ENCODE assay signal across 8 mouse cellular contexts in the genomic region with DNA sequence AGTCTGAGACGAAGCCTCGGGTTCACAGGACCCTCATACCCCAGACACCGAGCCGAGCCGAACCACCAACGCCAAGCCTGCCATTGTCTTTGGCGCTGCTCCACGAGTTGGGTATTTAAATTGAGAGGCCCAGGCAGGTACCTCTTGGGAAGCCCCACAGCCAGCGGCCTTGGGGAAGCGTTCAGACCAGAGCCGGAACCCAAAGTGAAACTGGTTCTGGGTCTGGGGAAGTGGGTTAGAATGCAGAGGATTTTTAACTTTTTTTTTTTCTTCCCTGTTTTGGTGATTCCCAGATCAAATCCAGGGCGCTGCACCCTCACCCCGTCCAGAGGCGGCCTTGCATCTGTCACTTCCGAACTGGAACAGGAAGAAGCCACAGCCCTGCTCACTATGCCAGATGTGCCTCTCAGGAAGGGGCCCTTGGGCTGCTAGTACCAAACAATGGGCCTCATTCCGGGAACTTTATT. TPM values are rescaled to one million over a fixed set of nuclear protein-coding genes. Genes with fewer than 3 reads are reported as not detected.
A peak's percentile ranks its signal among the peaks of the same experiment; 100 is the strongest.
DNase-seq lines count a peak whose midpoint lies in the region; ATAC-seq and TF ChIP-seq lines count a peak whose summit lies in the region.

No protein-coding gene starts in this region.

- no peak for TF ChIP-seq CTCF in spleen, adult 2 months (IDR thresholded peaks at IDR 0.05; ENCODE audit: extremely low read depth, insufficient read depth, insufficient read length, insufficient replicate concordance)

- TF ChIP-seq POLR2A in spleen, adult 2 months (IDR thresholded peaks at IDR 0.05; ENCODE audit: low read depth, low read length), result no peak

- no peaks in the 10 kb centered on the region for H3K27me3 ChIP-seq in spleen, adult 2 months (ENCODE audit: control insufficient read depth, insufficient read depth, low read length)
- H3K27me3 ChIP-seq in heart, embryonic 16.5 days (ENCODE audit: control insufficient read depth, insufficient read depth, low read length), result no peaks in the 10 kb centered on the region
- H3K27me3 ChIP-seq in hindbrain, embryonic 16.5 days (replicated peaks; ENCODE audit: control insufficient read depth, insufficient read depth, low read length), result no peaks in the 10 kb centered on the region

- peak overlapping the region; percentile 13; the same call in 1 of the 2 replicates for H3K4me3 ChIP-seq in spleen, adult 2 months (ENCODE audit: extremely low read depth, insufficient read depth, insufficient read length)
- H3K4me3 ChIP-seq in heart, embryonic 16.5 days (ENCODE audit: low read length), result no peak overlapping the region
- H3K4me3 ChIP-seq in hindbrain, embryonic 16.5 days (ENCODE audit: low read length), result no peak overlapping the region

- H3K9ac ChIP-seq in heart, embryonic 16.5 days (ENCODE audit: low read length), result peak overlapping the region; percentile 43; the same call in 1 of the 2 replicates
- H3K9ac ChIP-seq in hindbrain, embryonic 16.5 days (ENCODE audit: low read depth, low read length), result no peak overlapping the region

- H3K9me3 ChIP-seq in heart, embryonic 16.5 days (replicated peaks; ENCODE audit: control insufficient read depth, low read length), result no peaks in the 10 kb centered on the region
- no peaks in the 10 kb centered on the region for H3K9me3 ChIP-seq in hindbrain, embryonic 16.5 days (ENCODE audit: control insufficient read depth, low read length)

- ATAC-seq in heart, embryonic 16.5 days (replicated peaks; ENCODE audit: extremely low read depth, insufficient read depth, low FRiP score), result no peak
- no peak for ATAC-seq in hindbrain, embryonic 16.5 days

- peak overlapping the region; percentile 48 for H3K4me2 ChIP-seq in heart, embryonic 16.5 days (ENCODE audit: low read depth, low read length)
- no peak overlapping the region for H3K4me2 ChIP-seq in hindbrain, embryonic 16.5 days (ENCODE audit: low read length)

- DNase-seq in spleen, adult 2 months (ENCODE audit: low read depth in 1 of 2, low spot score in 2 of 2), result peak in 1 of 2 experiments; percentile 54
- DNase-seq in spleen, postnatal 14 days (ENCODE audit: low spot score in 2 of 2), result no peak
- peak; percentile 33 to 52 for DNase-seq in lung, postnatal 4 days
- DNase-seq in thymus, postnatal 4 days, result peak; percentile 67
- DNase-seq in cerebellum, adult 11-12 months, result no peak
- no peak for DNase-seq in left cerebral cortex, adult 18-20 months (ENCODE audit: low spot score in 2 of 2)

- H3K4me1 ChIP-seq in spleen, adult 2 months (ENCODE audit: control insufficient read depth, insufficient read depth, insufficient read length), result peaks cover 28% of the 10 kb centered on the region
- peaks cover 3% of the 10 kb centered on the region for H3K4me1 ChIP-seq in heart, embryonic 16.5 days (ENCODE audit: control insufficient read depth, insufficient read depth, low read length)
- H3K4me1 ChIP-seq in hindbrain, embryonic 16.5 days (ENCODE audit: control insufficient read depth, insufficient read depth, low read depth, low read length), result no peaks in the 10 kb centered on the region

- WGBS in spleen, adult 2 months, result 9% methylated on average over 16 of the region's 16 CpGs
- 59% methylated on average over 16 of the region's 16 CpGs for WGBS in heart, embryonic 16.5 days
- 73% methylated on average over 16 of the region's 16 CpGs for WGBS in hindbrain, embryonic 16.5 days

- H3K36me3 ChIP-seq in spleen, adult 2 months (ENCODE audit: control insufficient read depth, insufficient read depth, low read length), result no peaks in the 10 kb centered on the region
- H3K36me3 ChIP-seq in heart, embryonic 16.5 days (ENCODE audit: control insufficient read depth, insufficient read depth), result no peaks in the 10 kb centered on the region
- no peaks in the 10 kb centered on the region for H3K36me3 ChIP-seq in hindbrain, embryonic 16.5 days (ENCODE audit: control insufficient read depth, insufficient read depth, low read length)

- peak overlapping the region; percentile 98 for H3K27ac ChIP-seq in spleen, adult 2 months (ENCODE audit: insufficient read depth, low read length)
- H3K27ac ChIP-seq in heart, embryonic 16.5 days (ENCODE audit: low read length), result peak overlapping the region; percentile 78
- no peak overlapping the region for H3K27ac ChIP-seq in hindbrain, embryonic 16.5 days (ENCODE audit: low read depth, low read length)

RNA-seq across cellular contexts. Expression of gene Themis2, which starts 6.0 kb away (rescaled TPM):
- polyA plus RNA-seq in spleen, adult 2 months (2012; rRNA removed), result 55.0 and 68.8 TPM in 2 replicates
- 1.2 and 1.9 TPM in 2 replicates for polyA plus RNA-seq in heart, embryonic 16.5 days (2015; fragmentation: Nextera tagmentation; extraction: Ambion mirVana)
- polyA plus RNA-seq in hindbrain, embryonic 16.5 days (2015; fragmentation: Nextera tagmentation; extraction: Ambion mirVana), result 0.36 and 0.64 TPM in 2 replicates
- under 1 TPM; 0.95 to 0.98 TPM for total RNA-seq in left cerebral cortex, adult 18-20 months (2021)

RNA-seq across cellular contexts. Expression of gene Rpa2, which starts 34.1 kb away (rescaled TPM):
- polyA plus RNA-seq in spleen, adult 2 months (2012; rRNA removed), result 15.4 and 19.9 TPM in 2 replicates
- polyA plus RNA-seq in heart, embryonic 16.5 days (2015; fragmentation: Nextera tagmentation; extraction: Ambion mirVana), result 68.6 and 72.8 TPM in 2 replicates
- 40.7 and 43.6 TPM in 2 replicates for polyA plus RNA-seq in hindbrain, embryonic 16.5 days (2015; fragmentation: Nextera tagmentation; extraction: Ambion mirVana)
- 10 to 100 TPM; 15.4 to 16.5 TPM for total RNA-seq in left cerebral cortex, adult 18-20 months (2021)

RNA-seq across cellular contexts. Expression of gene Ppp1r8, which starts 40.8 kb away (rescaled TPM):
- 21.3 and 25.0 TPM in 2 replicates for polyA plus RNA-seq in spleen, adult 2 months (2012; rRNA removed)
- 37.1 and 42.9 TPM in 2 replicates for polyA plus RNA-seq in heart, embryonic 16.5 days (2015; fragmentation: Nextera tagmentation; extraction: Ambion mirVana)
- polyA plus RNA-seq in hindbrain, embryonic 16.5 days (2015; fragmentation: Nextera tagmentation; extraction: Ambion mirVana), result 58.3 and 59.4 TPM in 2 replicates
- total RNA-seq in left cerebral cortex, adult 18-20 months (2021), result 10 to 100 TPM; 40.5 to 44.5 TPM

RNA-seq across cellular contexts. Expression of gene Smpdl3b, which starts 45.2 kb away (rescaled TPM):
- polyA plus RNA-seq in spleen, adult 2 months (2012; rRNA removed), result 1.5 and 4.2 TPM in 2 replicates
- 3.9 and 5.1 TPM in 2 replicates for polyA plus RNA-seq in heart, embryonic 16.5 days (2015; fragmentation: Nextera tagmentation; extraction: Ambion mirVana)
- 0.64 and 1.2 TPM in 2 replicates for polyA plus RNA-seq in hindbrain, embryonic 16.5 days (2015; fragmentation: Nextera tagmentation; extraction: Ambion mirVana)
- total RNA-seq in left cerebral cortex, adult 18-20 months (2021), result 1 to 10 TPM; 5.8 to 6.1 TPM

Comparison
In these comparisons a context has a peak if more than half of its experiments do, and no peak if none do; other contexts are left out.
1. DNase-seq: peak in lung, postnatal 4 days (2 of 2) and thymus, postnatal 4 days (single experiment); none in spleen, postnatal 14 days (0 of 2), cerebellum, adult 11-12 months (single experiment) and left cerebral cortex, adult 18-20 months (0 of 2).
2. RNA of gene Themis2, which starts 6.0 kb away (polyA plus RNA-seq): 55.0 to 68.8 TPM in spleen, adult 2 months; 1.2 to 1.9 TPM in heart, embryonic 16.5 days and 0.36 to 0.64 TPM in hindbrain, embryonic 16.5 days; every median in the first group is over 10 times any median in the second.